Mouse (Mus musculus) small intestine, adult 2 months (tissue): ENCODE results near the gene Gsn. TPM values are rescaled to one million over a fixed set of nuclear protein-coding genes. Genes with fewer than 3 reads are reported as not detected.

Source experiments
- H3K27ac ChIP-seq: fragments of 200-500 bp; 2 replicates; pipeline ENCODE4 v1.5.1; 2012; ENCODE audit warnings: low read depth, low read length, control low read depth, inconsistent platforms; ENCODE audit not compliant: insufficient read depth
- H3K27me3 ChIP-seq: fragments of 200-500 bp; 2 replicates; pipeline ENCODE4 v1.6.1; 2012; ENCODE audit warnings: mild to moderate bottlenecking, moderate library complexity, low read length, inconsistent platforms; ENCODE audit not compliant: control insufficient read depth, insufficient read depth
- H3K36me3 ChIP-seq: fragments of 200-500 bp; 2 replicates; pipeline ENCODE4 v1.6.1; 2012; ENCODE audit warnings: mild to moderate bottlenecking, low read length, control low read depth, inconsistent platforms; ENCODE audit not compliant: control insufficient read depth, insufficient read depth
- H3K4me1 ChIP-seq: fragments of 200-500 bp; 2 replicates; pipeline ENCODE4 v1.6.1; 2012; ENCODE audit warnings: low read length, inconsistent platforms, mixed read lengths; ENCODE audit not compliant: control insufficient read depth, insufficient read depth, insufficient read length
- H3K4me3 ChIP-seq: fragments of 200-500 bp; 2 replicates; pipeline ENCODE4 v1.5.1; 2012; ENCODE audit warnings: low read depth, mild to moderate bottlenecking, control low read depth, inconsistent platforms, low read length, moderate library complexity
- CTCF ChIP-seq: fragments of 200-500 bp; IDR thresholded peaks from 2 replicates; pipeline ENCODE4 v1.5.1; 2012; ENCODE audit warnings: low read depth, mild to moderate bottlenecking, control low read depth, inconsistent platforms, low read length, moderate library complexity, mixed read lengths; ENCODE audit not compliant: insufficient replicate concordance, insufficient read length; ENCODE audit errors: extremely low read depth
- POLR2A ChIP-seq: fragments of 200-500 bp; IDR thresholded peaks from 2 replicates; pipeline ENCODE4 v1.6.1; 2012; ENCODE audit warnings: low read depth, mild to moderate bottlenecking, control low read depth, inconsistent platforms, low read length, moderate library complexity
- WGBS: fragments of 180-500 bp; shearing (Covaris S2); methylation state at CpG from one replicate; pipeline ENCODE4 v1.1.7; 2018; 5-methylcytosine and 5-hydroxymethylcytosine counted together
- polyA plus RNA-seq: library from polyadenylated mRNA; depleted of rRNA; stranded (reverse); fragments of >200 nt; gene quantifications from 2 replicates; pipeline ENCODE4 v1.2.3, GENCODE M21; 2012

Gene Gsn
- polyA plus RNA-seq, 1 experiment = 198 TPM

DNA sequence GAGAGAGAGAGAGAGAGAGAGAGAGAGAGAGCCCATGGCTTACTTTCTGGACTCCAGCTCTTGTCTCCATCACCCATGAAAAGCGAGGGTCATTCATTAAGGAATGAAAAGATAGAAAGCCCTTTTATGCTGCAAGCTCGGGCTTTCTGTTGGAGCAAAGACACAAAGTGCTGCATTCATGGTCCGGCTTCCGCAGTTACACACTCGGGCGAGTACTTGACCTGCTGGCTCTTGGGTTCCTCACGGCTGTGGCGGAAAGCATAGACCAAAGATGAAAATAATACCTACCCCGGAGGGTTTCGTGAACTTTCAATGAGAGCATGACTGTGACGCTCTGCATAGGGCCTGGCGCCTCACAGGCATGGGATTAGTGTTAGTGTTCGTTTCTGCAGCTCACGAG lies 40.8 kb upstream of the Gsn start:
- H3K4me1 ChIP-seq = no peaks in the 10 kb centered on the region
- no peaks in the 10 kb centered on the region for H3K27me3 ChIP-seq
- H3K27ac ChIP-seq = no peak overlapping the region
- no peaks in the 10 kb centered on the region for H3K36me3 ChIP-seq
- 72% methylated on average over 14 of the region's 14 CpGs for WGBS
- TF ChIP-seq CTCF = no peak
- TF ChIP-seq POLR2A = no peak
- H3K4me3 ChIP-seq = no peak overlapping the region

GRCm38 (mm10) chr2:35216701-35217100 lies 39.5 kb upstream of the Gsn start:
- H3K27me3 ChIP-seq = no peaks in the 10 kb centered on the region
- WGBS = 84% methylated on average over 2 of the region's 2 CpGs
- no peak overlapping the region for H3K27ac ChIP-seq
- no peaks in the 10 kb centered on the region for H3K36me3 ChIP-seq
- H3K4me1 ChIP-seq = no peaks in the 10 kb centered on the region
- H3K4me3 ChIP-seq = no peak overlapping the region
- TF ChIP-seq POLR2A = no peak
- TF ChIP-seq CTCF = no peak

GRCm38 (mm10) chr2:35218736-35219135 lies 37.4 kb upstream of the Gsn start:
- H3K4me3 ChIP-seq = no peak overlapping the region
- H3K27ac ChIP-seq = no peak overlapping the region
- no peaks in the 10 kb centered on the region for H3K36me3 ChIP-seq
- no peaks in the 10 kb centered on the region for H3K4me1 ChIP-seq
- WGBS = 93% methylated on average over 3 of the region's 3 CpGs
- TF ChIP-seq CTCF (no peak), POLR2A (no peak)
- H3K27me3 ChIP-seq = no peaks in the 10 kb centered on the region

GRCm38 (mm10) chr2:35222822-35223391 lies 33.3 kb upstream of the Gsn start:
- WGBS = 57% methylated on average over 6 of the region's 6 CpGs
- Histone ChIP-seq H3K4me3 (no peak overlapping the region), H3K4me1 (no peaks in the 10 kb centered on the region), H3K27ac (no peak overlapping the region), H3K27me3 (no peaks in the 10 kb centered on the region), H3K36me3 (no peaks in the 10 kb centered on the region)
- TF ChIP-seq CTCF (no peak), POLR2A (no peak)

DNA sequence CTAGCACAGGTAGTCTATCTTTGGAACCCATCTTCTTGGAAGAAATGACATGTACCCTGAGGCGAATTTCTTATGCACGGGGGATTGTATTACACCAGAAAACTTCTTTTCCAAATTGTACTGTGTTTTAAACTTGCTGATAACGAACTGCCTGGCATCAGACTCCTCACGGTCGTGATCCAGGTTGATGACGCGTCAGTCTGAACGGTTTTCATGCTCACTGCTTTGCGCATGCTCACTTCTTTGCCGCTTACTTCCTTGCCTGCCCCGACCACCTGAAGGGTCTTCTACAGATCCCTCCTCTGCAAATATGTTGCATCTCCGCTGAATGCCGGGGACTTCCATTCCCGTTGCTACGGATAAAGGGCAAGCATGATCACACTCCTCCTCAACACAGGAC lies 31.9 kb upstream of the Gsn start:
- Histone ChIP-seq H3K36me3 (no peaks in the 10 kb centered on the region), H3K27ac (no peak overlapping the region), H3K4me3 (no peak overlapping the region), H3K27me3 (no peaks in the 10 kb centered on the region), H3K4me1 (no peaks in the 10 kb centered on the region)
- TF ChIP-seq POLR2A (no peak), CTCF (no peak)
- 91% methylated on average over 15 of the region's 15 CpGs for WGBS

DNA sequence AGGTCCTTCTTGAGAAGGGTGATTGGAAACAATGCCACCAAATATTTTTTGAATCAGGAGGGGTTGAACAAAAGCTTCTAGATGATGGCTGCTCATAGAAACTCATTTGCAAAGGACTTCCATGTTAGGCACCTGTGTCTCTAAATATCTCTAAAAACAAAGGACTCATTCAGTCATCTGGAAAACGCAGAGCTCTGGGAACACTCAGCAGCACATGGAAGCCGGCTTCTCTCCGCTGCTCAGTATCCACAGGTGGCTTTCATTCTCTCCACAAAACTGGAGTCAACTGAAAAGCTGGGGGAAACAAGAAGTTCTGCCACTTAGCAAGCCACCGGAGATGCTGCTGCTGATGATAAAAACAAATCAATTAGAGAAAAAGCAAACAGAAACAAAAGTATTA lies 28.0 kb upstream of the Gsn start:
- 70% methylated on average over 4 of the region's 4 CpGs for WGBS
- TF ChIP-seq CTCF (no peak), POLR2A (no peak)
- no peaks in the 10 kb centered on the region for H3K27me3 ChIP-seq
- H3K4me3 ChIP-seq = no peak overlapping the region
- no peaks in the 10 kb centered on the region for H3K36me3 ChIP-seq
- H3K4me1 ChIP-seq = no peaks in the 10 kb centered on the region; the same call in 1 of the 2 replicates
- H3K27ac ChIP-seq = no peak overlapping the region

DNA sequence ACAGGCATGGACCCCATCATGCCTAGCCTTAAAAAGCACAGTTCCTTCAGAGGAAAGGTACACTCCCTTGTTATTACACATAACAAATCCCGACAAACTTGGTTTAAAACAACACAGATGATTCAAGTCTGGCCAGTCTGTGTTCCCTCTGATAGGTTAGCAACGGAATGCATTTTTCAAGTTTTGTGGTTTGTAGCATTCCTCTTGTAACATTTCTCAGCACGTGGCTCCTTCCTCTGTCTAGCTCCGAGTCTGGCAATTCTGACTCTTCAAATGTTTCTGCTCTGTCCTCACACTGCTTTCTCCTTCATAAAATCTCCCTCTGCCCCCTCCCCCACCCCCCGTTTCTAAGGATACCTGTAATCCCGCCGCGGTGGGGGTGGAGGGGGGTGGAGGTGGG lies 26.0 kb upstream of the Gsn start:
- Histone ChIP-seq H3K4me3 (no peak overlapping the region), H3K4me1 (no peaks in the 10 kb centered on the region; the same call in 1 of the 2 replicates), H3K36me3 (no peaks in the 10 kb centered on the region), H3K27ac (no peak overlapping the region), H3K27me3 (no peaks in the 10 kb centered on the region)
- 30% methylated on average over 8 of the region's 8 CpGs for WGBS
- no peak for TF ChIP-seq CTCF

GRCm38 (mm10) chr2:35231871-35232270 lies 24.3 kb upstream of the Gsn start:
- H3K4me1 ChIP-seq = no peaks in the 10 kb centered on the region; the same call in 1 of the 2 replicates
- no peaks in the 10 kb centered on the region for H3K36me3 ChIP-seq
- WGBS = 10% methylated on average over 2 of the region's 2 CpGs
- H3K27me3 ChIP-seq = no peaks in the 10 kb centered on the region
- no peak overlapping the region for H3K4me3 ChIP-seq
- TF ChIP-seq CTCF (no peak), POLR2A (no peak)
- no peak overlapping the region for H3K27ac ChIP-seq
